Mouse (Mus musculus) forebrain, embryonic 12.5 days (tissue): ENCODE data around the gene Med26. TPM values are rescaled to one million over a fixed set of nuclear protein-coding genes. Genes with fewer than 3 reads are reported as not detected.
A peak's percentile ranks its signal among the peaks of the same experiment; 100 is the strongest.

Source experiments
- ATAC-seq: fragments of 200-750 bp; cut with Nextera tagmentation; 2 replicates; pipeline ENCODE4 v1.8.0; 2017; ENCODE audit warnings: moderate TSS enrichment; ENCODE audit not compliant: low FRiP score
- H3K27ac ChIP-seq: fragments of 300-500 bp; sonication (generic); 2 replicates; pipeline ENCODE4 v1.5.1; 2016; ENCODE audit warnings: mild to moderate bottlenecking
- H3K27me3 ChIP-seq: fragments of 300-500 bp; sonication (generic); 2 replicates; pipeline ENCODE4 v1.6.1; 2016; ENCODE audit warnings: mild to moderate bottlenecking
- H3K36me3 ChIP-seq: fragments of 300-500 bp; sonication (generic); replicated peaks from 2 replicates; pipeline ENCODE4 v1.6.1; 2016; ENCODE audit warnings: mild to moderate bottlenecking
- H3K4me1 ChIP-seq: fragments of 300-500 bp; sonication (generic); 2 replicates; pipeline ENCODE4 v1.6.1; 2016
- H3K4me2 ChIP-seq: fragments of 300-500 bp; sonication (generic); 2 replicates; pipeline ENCODE4 v1.6.1; 2016; ENCODE audit warnings: mild to moderate bottlenecking, moderate library complexity
- H3K4me3 ChIP-seq: fragments of 300-500 bp; sonication (generic); replicated peaks from 2 replicates; pipeline ENCODE4 v1.5.1; 2016; ENCODE audit warnings: mild to moderate bottlenecking
- H3K9ac ChIP-seq: fragments of 300-500 bp; sonication (generic); 2 replicates; pipeline ENCODE4 v1.6.1; 2016; ENCODE audit warnings: mild to moderate bottlenecking
- H3K9me3 ChIP-seq: fragments of 300-500 bp; sonication (generic); 2 replicates; pipeline ENCODE4 v1.6.1; 2016
- WGBS: fragments of 180-500 bp; shearing (Covaris S2); methylation state at CpG from one replicate; pipeline ENCODE4 v1.1.7; 2016; 5-methylcytosine and 5-hydroxymethylcytosine counted together
- polyA plus RNA-seq: library from polyadenylated mRNA; unstranded; fragments of >200 nt; fragmentation: Nextera tagmentation; extraction: Ambion mirVana; gene quantifications from 2 replicates; pipeline ENCODE4 v1.2.1, GENCODE M21; 2016

The Med26 gene
- polyA plus RNA-seq, 1 experiment from 2014 or later: 20.8 TPM

- Histone ChIP-seq H3K4me1 (peaks cover 30% of the 10 kb centered on the region), H3K27ac (no peak overlapping the region), H3K9me3 (no peaks in the 10 kb centered on the region), H3K4me3 (no peak overlapping the region), H3K4me2 (no peak overlapping the region), H3K36me3 (peaks cover 32% of the 10 kb centered on the region), H3K27me3 (no peaks in the 10 kb centered on the region), H3K9ac (no peak overlapping the region)
- 88% methylated on average over 23 of the region's 23 CpGs for WGBS
- no peak for ATAC-seq
These were observed 52.5 kb downstream of the Med26 start for GRCm38 (mm10) chr8:72495411-72496111.

GRCm38 (mm10) chr8:72493381-72493780 is 54.7 kb downstream of the Med26 start:
- Histone ChIP-seq H3K4me1 (peaks cover 32% of the 10 kb centered on the region), H3K4me2 (peak overlapping the region; percentile 80), H3K27me3 (no peaks in the 10 kb centered on the region), H3K36me3 (peaks cover 40% of the 10 kb centered on the region), H3K4me3 (peak overlapping the region; percentile 92), H3K27ac (0 out of 2 replicates have a peak overlapping the region, but pooled peaks have one; percentile 42), H3K9ac (peak overlapping the region; percentile 68), H3K9me3 (no peaks in the 10 kb centered on the region)
- ATAC-seq: no peak
- 13% methylated on average over 8 of the region's 8 CpGs for WGBS

GRCm38 (mm10) chr8:72492622-72493081 is 55.4 kb downstream of the Med26 start:
- no peaks in the 10 kb centered on the region for H3K27me3 ChIP-seq
- peak; percentile 97 for ATAC-seq
- peaks cover 46% of the 10 kb centered on the region for H3K36me3 ChIP-seq
- peak overlapping the region; percentile 85 for H3K9ac ChIP-seq
- peak overlapping the region; percentile 42 for H3K27ac ChIP-seq
- H3K4me2 ChIP-seq: peak overlapping the region; percentile 89
- no peaks in the 10 kb centered on the region for H3K9me3 ChIP-seq
- H3K4me3 ChIP-seq: peak overlapping the region; percentile 92
- peaks cover 32% of the 10 kb centered on the region for H3K4me1 ChIP-seq
- under 1% methylated on average over 52 of the region's 56 CpGs for WGBS

- peak within 1 kb of the TSS; percentile 92 for H3K4me3 ChIP-seq
- peak within 1 kb of the TSS; percentile 89 for H3K4me2 ChIP-seq
- peaks cover 49% of the 10 kb centered on the region for H3K36me3 ChIP-seq
- peaks cover 32% of the 10 kb centered on the region for H3K4me1 ChIP-seq
- H3K27ac ChIP-seq: peak within 1 kb of the TSS; percentile 68
- peak; percentile 67 for ATAC-seq
- no peaks in the 10 kb centered on the region for H3K9me3 ChIP-seq
- H3K9ac ChIP-seq: peak within 1 kb of the TSS; percentile 85
- no peaks in the 10 kb centered on the region for H3K27me3 ChIP-seq
- WGBS: under 1% methylated on average over 79 of the region's 98 CpGs
These were observed 56.1 kb downstream of the Med26 start, which contains the start of gene Slc35e1 for GRCm38 (mm10) chr8:72491680-72492621. Gene Slc35e1, minus strand, starts transcription at chr8:72492614.

GRCm38 (mm10) chr8:72491017-72491416 is 57.1 kb downstream of the Med26 start:
- ATAC-seq: no peak
- H3K36me3 ChIP-seq: peaks cover 46% of the 10 kb centered on the region
- 87% methylated on average over 2 of the region's 2 CpGs for WGBS
- H3K27me3 ChIP-seq: no peaks in the 10 kb centered on the region
- H3K27ac ChIP-seq: no peak overlapping the region
- peak overlapping the region; percentile 85; the same call in 1 of the 2 replicates for H3K9ac ChIP-seq
- H3K4me2 ChIP-seq: peak overlapping the region; percentile 89
- no peaks in the 10 kb centered on the region for H3K9me3 ChIP-seq
- H3K4me3 ChIP-seq: no peak overlapping the region
- H3K4me1 ChIP-seq: peaks cover 32% of the 10 kb centered on the region

- Histone ChIP-seq H3K4me3 (no peak overlapping the region), H3K27ac (no peak overlapping the region), H3K9ac (no peak overlapping the region), H3K9me3 (no peaks in the 10 kb centered on the region), H3K4me1 (peaks cover 15% of the 10 kb centered on the region), H3K36me3 (peaks cover 60% of the 10 kb centered on the region), H3K4me2 (no peak overlapping the region), H3K27me3 (no peaks in the 10 kb centered on the region)
- no peak for ATAC-seq
These were observed 61.1 kb downstream of the Med26 start for GRCm38 (mm10) chr8:72487014-72487413.

GRCm38 (mm10) chr8:72485456-72486199 is 62.4 kb downstream of the Med26 start:
- Histone ChIP-seq H3K4me1 (peaks cover 3% of the 10 kb centered on the region; the same call in 1 of the 2 replicates), H3K9ac (no peak overlapping the region), H3K4me2 (no peak overlapping the region), H3K36me3 (peaks cover 69% of the 10 kb centered on the region), H3K4me3 (no peak overlapping the region), H3K27ac (no peak overlapping the region), H3K9me3 (no peaks in the 10 kb centered on the region), H3K27me3 (no peaks in the 10 kb centered on the region)
- ATAC-seq: no peak
- WGBS: 82% methylated on average over 6 of the region's 6 CpGs

- peak within 1 kb of the TSS; percentile 89 for H3K27ac ChIP-seq
- no peaks in the 10 kb centered on the region for H3K27me3 ChIP-seq
- peak within 1 kb of the TSS; percentile 85 for H3K4me2 ChIP-seq
- H3K4me3 ChIP-seq: peak within 1 kb of the TSS; percentile 94
- peaks cover 32% of the 10 kb centered on the region for H3K36me3 ChIP-seq
- peaks cover 21% of the 10 kb centered on the region for H3K4me1 ChIP-seq
- peak within 1 kb of the TSS; percentile 85 for H3K9ac ChIP-seq
- WGBS: under 1% methylated on average over 80 of the region's 80 CpGs
- no peaks in the 10 kb centered on the region for H3K9me3 ChIP-seq
- peak; percentile 97 for ATAC-seq
These were observed 73.1 kb downstream of the Med26 start, which contains the start of gene Cherp for GRCm38 (mm10) chr8:72474826-72475546. Gene Cherp, minus strand, starts transcription at chr8:72475226.

GRCm38 (mm10) chr8:72470684-72471083 is 77.4 kb downstream of the Med26 start:
- H3K4me3 ChIP-seq: no peak overlapping the region
- no peaks in the 10 kb centered on the region for H3K27me3 ChIP-seq
- H3K4me2 ChIP-seq: no peak overlapping the region
- H3K4me1 ChIP-seq: peaks cover 14% of the 10 kb centered on the region
- H3K27ac ChIP-seq: no peak overlapping the region
- peaks cover 75% of the 10 kb centered on the region for H3K36me3 ChIP-seq
- no peak overlapping the region for H3K9ac ChIP-seq
- H3K9me3 ChIP-seq: no peaks in the 10 kb centered on the region
- ATAC-seq: no peak
- 97% methylated on average over 7 of the region's 7 CpGs for WGBS

- Histone ChIP-seq H3K27me3 (no peaks in the 10 kb centered on the region), H3K9ac (no peak overlapping the region), H3K27ac (no peak overlapping the region), H3K9me3 (no peaks in the 10 kb centered on the region), H3K4me3 (no peak overlapping the region), H3K4me2 (no peak overlapping the region), H3K36me3 (peaks cover 82% of the 10 kb centered on the region), H3K4me1 (peaks cover 12% of the 10 kb centered on the region)
- WGBS: 96% methylated on average over 8 of the region's 8 CpGs
- no peak for ATAC-seq
These were observed 78.1 kb downstream of the Med26 start for GRCm38 (mm10) chr8:72469984-72470383.

- 93% methylated on average over 2 of the region's 2 CpGs for WGBS
- no peak for ATAC-seq
- peaks cover 89% of the 10 kb centered on the region for H3K36me3 ChIP-seq
These were observed 78.8 kb downstream of the Med26 start for GRCm38 (mm10) chr8:72469243-72469642.

More at GRCm38 (mm10) chr8:72469243-72469642, 78.8 kb downstream of the Med26 start:
- H3K4me3 ChIP-seq: no peak overlapping the region
- no peak overlapping the region for H3K4me2 ChIP-seq
- H3K9ac ChIP-seq: no peak overlapping the region
- peaks cover 10% of the 10 kb centered on the region for H3K4me1 ChIP-seq
- H3K27ac ChIP-seq: no peak overlapping the region
- no peaks in the 10 kb centered on the region for H3K27me3 ChIP-seq
- no peaks in the 10 kb centered on the region for H3K9me3 ChIP-seq
